Mouse (Mus musculus): ENCODE measurements around the gene Hspb7.

Gene Hspb7

GRCm38 (mm10) chr4:141467581-141467927 lies 47.0 kb downstream of the Hspb7 start:
- no peak for ATAC-seq (ENCODE audit: insufficient number of reproducible peaks, low FRiP score, low TSS enrichment)

- ATAC-seq (ENCODE audit: insufficient number of reproducible peaks, low FRiP score, low TSS enrichment), result peak; percentile 22; the same call in 1 of the 2 replicates
These were observed 48.0 kb downstream of the Hspb7 start for GRCm38 (mm10) chr4:141468576-141468975.

- no peak for ATAC-seq (ENCODE audit: insufficient number of reproducible peaks, low FRiP score, low TSS enrichment)
These were observed 48.8 kb downstream of the Hspb7 start for GRCm38 (mm10) chr4:141469343-141469742.

- ATAC-seq (ENCODE audit: insufficient number of reproducible peaks, low FRiP score, low TSS enrichment), result no peak
These were observed 50.9 kb downstream of the Hspb7 start for GRCm38 (mm10) chr4:141471491-141471890.

- no peak for ATAC-seq (ENCODE audit: insufficient number of reproducible peaks, low FRiP score, low TSS enrichment)
These were observed 52.2 kb downstream of the Hspb7 start for GRCm38 (mm10) chr4:141472641-141473321.

GRCm38 (mm10) chr4:141474431-141474830 lies 53.9 kb downstream of the Hspb7 start:
- ATAC-seq (ENCODE audit: insufficient number of reproducible peaks, low FRiP score, low TSS enrichment), result no peak

Measured in cerebellum, adult (tissue).